8 mouse cellular contexts compared by ENCODE assay signal in genomic region chr15:77013753-77014241, GRCm38 (mm10). TPM values are rescaled to one million over a fixed set of nuclear protein-coding genes. Genes with fewer than 3 reads are reported as not detected.
DNase-seq lines count a peak whose midpoint lies in the region; ATAC-seq and TF ChIP-seq lines count a peak whose summit lies in the region.

No protein-coding gene starts in this region.

- TF ChIP-seq CTCF in kidney, adult 2 months (conservative IDR thresholded peaks at IDR 0.05; ENCODE audit: insufficient read depth, insufficient read length, low read depth, low read length), result no peak
- no peak for TF ChIP-seq CTCF in cerebellum, adult 2 months (IDR thresholded peaks at IDR 0.05; ENCODE audit: borderline replicate concordance, insufficient read depth, low read depth, low read length)

- H3K4me1 ChIP-seq in kidney, adult 2 months (ENCODE audit: control insufficient read depth, insufficient read depth, low read length), result no peaks in the 10 kb centered on the region
- no peaks in the 10 kb centered on the region for H3K4me1 ChIP-seq in liver, embryonic 12.5 days
- no peaks in the 10 kb centered on the region for H3K4me1 ChIP-seq in cerebellum, adult 2 months (ENCODE audit: control insufficient read depth, insufficient read depth, low read length)

- no peak overlapping the region for H3K4me3 ChIP-seq in kidney, adult 2 months (ENCODE audit: insufficient read depth, low read depth, low read length)
- no peak overlapping the region for H3K4me3 ChIP-seq in liver, embryonic 12.5 days
- no peak overlapping the region for H3K4me3 ChIP-seq in cerebellum, adult 2 months (replicated peaks; ENCODE audit: insufficient read depth, low read depth, low read length)

- peak; percentile 40 for DNase-seq in testis, postnatal 10 days (ENCODE audit: low spot score)
- no peak for DNase-seq in testis, postnatal 14 days (ENCODE audit: low spot score)
- peak; percentile 74 for DNase-seq in heart, adult 8-10 months (ENCODE audit: low spot score)
- DNase-seq in kidney, adult 2 months, result peak; percentile 56
- peak; percentile 50 to 67 for DNase-seq in lung, postnatal 4 days
- DNase-seq in cerebellum, adult 2 months, result no peak
- DNase-seq in cerebellum, adult 11-12 months, result no peak

- no peak overlapping the region for H3K27ac ChIP-seq in kidney, adult 2 months (ENCODE audit: insufficient read depth, low read depth, low read length)
- no peak overlapping the region for H3K27ac ChIP-seq in liver, embryonic 12.5 days
- H3K27ac ChIP-seq in cerebellum, adult 2 months (ENCODE audit: insufficient read depth, low read length), result no peak overlapping the region

- H3K4me2 ChIP-seq in liver, embryonic 12.5 days, result no peak overlapping the region

- TF ChIP-seq POLR2A in kidney, adult 2 months (IDR thresholded peaks at IDR 0.05; ENCODE audit: low read depth, low read length), result no peak
- TF ChIP-seq POLR2A in cerebellum, adult 2 months (IDR thresholded peaks at IDR 0.05; ENCODE audit: borderline replicate concordance, insufficient read depth, low read length), result no peak

- WGBS in kidney, adult 2 months, result 5% methylated on average over 15 of the region's 15 CpGs
- 41% methylated on average over 15 of the region's 15 CpGs for WGBS in liver, embryonic 12.5 days (ENCODE audit: insufficient replicate concordance)
- 17% methylated on average over 15 of the region's 15 CpGs for WGBS in cerebellum, adult 2 months

- H3K9me3 ChIP-seq in liver, embryonic 12.5 days (replicated peaks), result no peaks in the 10 kb centered on the region

- H3K9ac ChIP-seq in liver, embryonic 12.5 days, result no peak overlapping the region

- no peaks in the 10 kb centered on the region for H3K27me3 ChIP-seq in kidney, adult 2 months (replicated peaks; ENCODE audit: control insufficient read depth, insufficient read depth, low read length)
- peaks cover 10% of the 10 kb centered on the region for H3K27me3 ChIP-seq in liver, embryonic 12.5 days (replicated peaks)
- H3K27me3 ChIP-seq in cerebellum, adult 2 months (ENCODE audit: control insufficient read depth, insufficient read depth, low read length), result no peaks in the 10 kb centered on the region

- no peak for ATAC-seq in liver, embryonic 12.5 days

- H3K36me3 ChIP-seq in kidney, adult 2 months (ENCODE audit: control insufficient read depth, insufficient read depth, low read length), result no peaks in the 10 kb centered on the region
- no peaks in the 10 kb centered on the region for H3K36me3 ChIP-seq in liver, embryonic 12.5 days

RNA-seq across cellular contexts. Expression of gene Apol6, which starts 30.7 kb away (rescaled TPM):
- 1 to 10 TPM in 2 of 4 experiments, under 1 TPM in 2; 0.49 to 1.5 (median 1.0) TPM for total RNA-seq in heart, adult 8-10 months (2022)
- 4.8 and 6.4 TPM in 2 replicates for polyA plus RNA-seq in kidney, adult 2 months (2012; rRNA removed)
- polyA plus RNA-seq in liver, embryonic 12.5 days (2016; fragmentation: Nextera tagmentation; extraction: Ambion mirVana), result 0.14 and 0.25 TPM in 2 replicates
- 0.30 and 0.49 TPM in 2 replicates for polyA plus RNA-seq in cerebellum, adult 2 months (2012; rRNA removed)

RNA-seq across cellular contexts. Expression of gene Mb, which starts 36.7 kb away (rescaled TPM):
- total RNA-seq in heart, adult 8-10 months (2022), result over 10,000 TPM; 20,391 to 21,800 (median 21,272) TPM
- 1.6 and 123 TPM in 2 replicates for polyA plus RNA-seq in kidney, adult 2 months (2012; rRNA removed)
- polyA plus RNA-seq in liver, embryonic 12.5 days (2016; fragmentation: Nextera tagmentation; extraction: Ambion mirVana), result 0.17 TPM in 1 of 2 replicates, not detected in the other
- 0.59 and 0.93 TPM in 2 replicates for polyA plus RNA-seq in cerebellum, adult 2 months (2012; rRNA removed)

Comparison
In these comparisons a context has a peak if more than half of its experiments do, and no peak if none do; other contexts are left out.
1. DNase-seq: peak in testis, postnatal 10 days (single experiment), heart, adult 8-10 months (single experiment), kidney, adult 2 months (single experiment) and lung, postnatal 4 days (2 of 2); none in testis, postnatal 14 days (single experiment), cerebellum, adult 2 months (0 of 2) and cerebellum, adult 11-12 months (single experiment).